Mouse (Mus musculus) ES-CJ7 (cell line): Measurements from ENCODE around the gene Cdk5.

Experiments used
- DNase-seq: peaks from one replicate; pipeline ENCODE4 v3.0.0; 2011; ENCODE audit warnings: low read depth, low spot score

Gene Cdk5

GRCm38 (mm10) chr5:24423129-24424003, at the start of gene Cdk5, which contains the start of gene Slc4a2:
Gene Cdk5 (minus strand): TSS chr5:24423530.
Gene Slc4a2 (plus strand): TSS chr5:24423837.
- peak; percentile 100 for DNase-seq

GRCm38 (mm10) chr5:24470600-24470999, 47.3 kb upstream of the Cdk5 start:
- DNase-seq, result peak; percentile 78

- DNase-seq, result no peak
Observed at GRCm38 (mm10) chr5:24466762-24467161, 43.4 kb upstream of the Cdk5 start.

GRCm38 (mm10) chr5:24455613-24456012, 32.3 kb upstream of the Cdk5 start:
- no peak for DNase-seq

- no peak for DNase-seq
Observed at GRCm38 (mm10) chr5:24455076-24455475, 31.7 kb upstream of the Cdk5 start.

GRCm38 (mm10) chr5:24453985-24454303, 30.6 kb upstream of the Cdk5 start:
- DNase-seq, result no peak

GRCm38 (mm10) chr5:24453283-24453984, 30.1 kb upstream of the Cdk5 start:
- DNase-seq, result no peak

GRCm38 (mm10) chr5:24452691-24453233, 29.4 kb upstream of the Cdk5 start:
- no peak for DNase-seq

GRCm38 (mm10) chr5:24452030-24452690, 28.8 kb upstream of the Cdk5 start, which contains the start of gene Agap3:
Gene Agap3 (plus strand): TSS chr5:24452177.
- no peak for DNase-seq

- DNase-seq, result peak; percentile 78
Observed at GRCm38 (mm10) chr5:24451264-24452029, 28.1 kb upstream of the Cdk5 start.

GRCm38 (mm10) chr5:24447624-24448298, 24.4 kb upstream of the Cdk5 start, which contains the start of gene Tmub1:
Gene Tmub1 (minus strand): TSS chr5:24447854.
- peak; percentile 93 for DNase-seq

GRCm38 (mm10) chr5:24446630-24447029, 23.3 kb upstream of the Cdk5 start:
- no peak for DNase-seq

GRCm38 (mm10) chr5:24445428-24446080, 22.2 kb upstream of the Cdk5 start:
- no peak for DNase-seq

- peak; percentile 89 for DNase-seq
Observed at GRCm38 (mm10) chr5:24444746-24445427, 21.6 kb upstream of the Cdk5 start, which contains the start of gene Fastk. Gene Fastk (minus strand): TSS chr5:24445287.

GRCm38 (mm10) chr5:24443927-24444326, 20.6 kb upstream of the Cdk5 start:
- no peak for DNase-seq

GRCm38 (mm10) chr5:24443204-24443603, 19.9 kb upstream of the Cdk5 start:
- DNase-seq, result no peak

- DNase-seq, result no peak
Observed at GRCm38 (mm10) chr5:24442029-24442428, 18.7 kb upstream of the Cdk5 start.

GRCm38 (mm10) chr5:24441187-24441586, 17.9 kb upstream of the Cdk5 start:
- no peak for DNase-seq

GRCm38 (mm10) chr5:24433993-24434392, 10.7 kb upstream of the Cdk5 start:
- DNase-seq, result no peak
